Mouse (Mus musculus) megakaryocyte, embryonic 14.5 days (primary cell): ENCODE results near the gene Tead1.

Experiments used
- FLI1 ChIP-seq: IDR thresholded peaks from 2 replicates; pipeline ENCODE4 v1.6.1; 2012; ENCODE audit warnings: low read length, inconsistent platforms, mixed read lengths
- GATA1 ChIP-seq: IDR thresholded peaks from 3 replicates; pipeline ENCODE4 v1.6.1; 2012; ENCODE audit warnings: mixed read lengths, low read length, inconsistent platforms, borderline replicate concordance

- TF ChIP-seq GATA1 = no peak
- TF ChIP-seq FLI1 = no peak
Measured at GRCm38 (mm10) chr7:112919845-112920244, 240.7 kb downstream of the Tead1 start.
